Mouse (Mus musculus) heart, embryonic 15.5 days (tissue): ENCODE data around the gene Mup6. TPM values are rescaled to one million over a fixed set of nuclear protein-coding genes. Genes with fewer than 3 reads are reported as not detected.
"Not testable (repeated sequence)": the region's sequence is repeated elsewhere in the genome, so short reads cannot be mapped to it uniquely, and the experiment has no call there.

Experiments used
- ATAC-seq: fragments of 200-750 bp; cut with Nextera tagmentation; replicated peaks from 2 replicates; pipeline ENCODE4 v1.8.0; 2017; ENCODE audit warnings: low read depth, moderate TSS enrichment; ENCODE audit not compliant: insufficient number of reproducible peaks, insufficient read depth, low FRiP score
- H3K27ac ChIP-seq: fragments of 300-500 bp; sonication (generic); 2 replicates; pipeline ENCODE4 v1.5.1; 2015; ENCODE audit warnings: mild to moderate bottlenecking, inconsistent platforms
- H3K27me3 ChIP-seq: fragments of 300-500 bp; sonication (generic); 2 replicates; pipeline ENCODE4 v1.6.1; 2015; ENCODE audit warnings: inconsistent platforms
- H3K36me3 ChIP-seq: fragments of 300-500 bp; sonication (generic); 2 replicates; pipeline ENCODE4 v1.6.1; 2015; ENCODE audit warnings: mild to moderate bottlenecking, inconsistent platforms
- H3K4me1 ChIP-seq: fragments of 300-500 bp; sonication (generic); replicated peaks from 2 replicates; pipeline ENCODE4 v1.6.1; 2015; ENCODE audit warnings: inconsistent platforms
- H3K4me2 ChIP-seq: fragments of 300-500 bp; sonication (generic); 2 replicates; pipeline ENCODE4 v1.6.1; 2015; ENCODE audit warnings: inconsistent platforms, mild to moderate bottlenecking, moderate library complexity
- H3K4me3 ChIP-seq: fragments of 300-500 bp; sonication (generic); 2 replicates; pipeline ENCODE4 v1.5.1; 2015; ENCODE audit warnings: mild to moderate bottlenecking, inconsistent platforms
- H3K9ac ChIP-seq: fragments of 300-500 bp; sonication (generic); 2 replicates; pipeline ENCODE4 v1.6.1; 2015; ENCODE audit warnings: mild to moderate bottlenecking, inconsistent platforms
- H3K9me3 ChIP-seq: fragments of 300-500 bp; sonication (generic); replicated peaks from 2 replicates; pipeline ENCODE4 v1.6.1; 2016; ENCODE audit warnings: inconsistent platforms
- WGBS: fragments of 180-500 bp; shearing (Covaris S2); methylation state at CpG from one replicate; pipeline ENCODE4 v1.1.7; 2015; ENCODE audit warnings: mixed read lengths; 5-methylcytosine and 5-hydroxymethylcytosine counted together
- polyA plus RNA-seq: library from polyadenylated mRNA; unstranded; fragments of >200 nt; fragmentation: Nextera tagmentation; extraction: Ambion mirVana; gene quantifications from 2 replicates; pipeline ENCODE4 v1.2.1, GENCODE M21; 2015

Mup6 gene
- not detected in 2 replicates for polyA plus RNA-seq

- Histone ChIP-seq H3K27ac (no peak within 1 kb of the TSS), H3K9me3 (no peaks in the 10 kb centered on the region), H3K4me2 (no peak within 1 kb of the TSS), H3K4me1 (no peaks in the 10 kb centered on the region), H3K27me3 (no peaks in the 10 kb centered on the region), H3K4me3 (no peak within 1 kb of the TSS), H3K9ac (no peak within 1 kb of the TSS), H3K36me3 (no peaks in the 10 kb centered on the region)
- WGBS, result 46% methylated on average over 3 of the region's 3 CpGs
- no peak for ATAC-seq
These were observed at the start of gene Mup6 for GRCm38 (mm10) chr4:59963405-59964344. Gene Mup6, plus strand, starts transcription at chr4:59964294.

- Histone ChIP-seq H3K9ac (no peak within 1 kb of the TSS), H3K27ac (no peak within 1 kb of the TSS), H3K4me3 (peak within 1 kb of the TSS; percentile 20; the same call in 1 of the 2 replicates), H3K36me3 (no peaks in the 10 kb centered on the region), H3K4me2 (no peak within 1 kb of the TSS), H3K9me3 (no peaks in the 10 kb centered on the region), H3K4me1 (peaks cover 7% of the 10 kb centered on the region; the same call in 1 of the 2 replicates), H3K27me3 (peaks cover 9% of the 10 kb centered on the region; the same call in 1 of the 2 replicates)
- WGBS, result 25% methylated on average over 22 of the region's 22 CpGs
- peak; percentile 53; the same call in 1 of the 2 replicates for ATAC-seq
These were observed 49.3 kb upstream of the Mup6 start, which contains the start of gene Slc46a2 for GRCm38 (mm10) chr4:59914608-59915403. Gene Slc46a2, minus strand, starts transcription at chr4:59915056.

- Histone ChIP-seq H3K27me3 (peaks cover 9% of the 10 kb centered on the region; the same call in 1 of the 2 replicates), H3K27ac (no peak overlapping the region), H3K4me2 (no peak overlapping the region), H3K36me3 (no peaks in the 10 kb centered on the region), H3K4me3 (no peak overlapping the region), H3K9ac (no peak overlapping the region), H3K4me1 (peaks cover 10% of the 10 kb centered on the region; the same call in 1 of the 2 replicates), H3K9me3 (no peaks in the 10 kb centered on the region)
- WGBS, result 91% methylated on average over 3 of the region's 3 CpGs
- ATAC-seq, result no peak
These were observed 46.1 kb upstream of the Mup6 start for GRCm38 (mm10) chr4:59917966-59918365.

- ATAC-seq, result no peak
- 85% methylated on average over 9 of the region's 9 CpGs for WGBS
- Histone ChIP-seq H3K4me2 (no peak overlapping the region), H3K27me3 (no peaks in the 10 kb centered on the region), H3K4me1 (peaks cover 11% of the 10 kb centered on the region; the same call in 1 of the 2 replicates), H3K4me3 (no peak overlapping the region), H3K27ac (no peak overlapping the region), H3K36me3 (no peaks in the 10 kb centered on the region), H3K9ac (no peak overlapping the region), H3K9me3 (no peaks in the 10 kb centered on the region)
These were observed 39.0 kb upstream of the Mup6 start for GRCm38 (mm10) chr4:59925082-59925481.

- Histone ChIP-seq H3K9ac (no peak overlapping the region), H3K4me2 (no peak overlapping the region), H3K9me3 (no peaks in the 10 kb centered on the region), H3K4me3 (no peak overlapping the region), H3K27me3 (no peaks in the 10 kb centered on the region), H3K4me1 (peaks cover 8% of the 10 kb centered on the region; the same call in 1 of the 2 replicates), H3K27ac (no peak overlapping the region), H3K36me3 (no peaks in the 10 kb centered on the region)
- ATAC-seq, result no peak
- WGBS, result 80% methylated on average over 3 of the region's 3 CpGs
These were observed 36.4 kb upstream of the Mup6 start for GRCm38 (mm10) chr4:59927666-59928065.

- Histone ChIP-seq H3K27me3 (no peaks in the 10 kb centered on the region), H3K4me2 (no peak overlapping the region), H3K27ac (no peak overlapping the region), H3K4me1 (peaks cover 8% of the 10 kb centered on the region; the same call in 1 of the 2 replicates), H3K9ac (no peak overlapping the region), H3K36me3 (no peaks in the 10 kb centered on the region), H3K4me3 (no peak overlapping the region), H3K9me3 (no peaks in the 10 kb centered on the region)
- peak; percentile 63 for ATAC-seq
- WGBS, result 13% methylated on average over 6 of the region's 6 CpGs
These were observed 35.7 kb upstream of the Mup6 start for GRCm38 (mm10) chr4:59928347-59928746.

- no peaks in the 10 kb centered on the region for H3K36me3 ChIP-seq
- H3K9ac ChIP-seq, result no peak overlapping the region
- H3K27ac ChIP-seq, result no peak overlapping the region
- H3K4me3 ChIP-seq, result no peak overlapping the region
- WGBS, result 46% methylated on average over 6 of the region's 6 CpGs
- H3K4me2 ChIP-seq, result no peak overlapping the region
- no peaks in the 10 kb centered on the region for H3K9me3 ChIP-seq
- no peak for ATAC-seq
- no peaks in the 10 kb centered on the region for H3K4me1 ChIP-seq
- no peaks in the 10 kb centered on the region for H3K27me3 ChIP-seq
These were observed 31.4 kb upstream of the Mup6 start for GRCm38 (mm10) chr4:59932505-59933281.

GRCm38 (mm10) chr4:59937543-59937942 lies 26.6 kb upstream of the Mup6 start:
- Histone ChIP-seq H3K27me3 (no peaks in the 10 kb centered on the region), H3K4me2 (no peak overlapping the region), H3K9me3 (no peaks in the 10 kb centered on the region), H3K27ac (no peak overlapping the region), H3K4me3 (no peak overlapping the region), H3K4me1 (no peaks in the 10 kb centered on the region), H3K9ac (no peak overlapping the region), H3K36me3 (no peaks in the 10 kb centered on the region)
- no peak for ATAC-seq
- 68% methylated on average over 2 of the region's 2 CpGs for WGBS

- 60% methylated on average over 3 of the region's 3 CpGs for WGBS
These were observed 3.5 kb upstream of the Mup6 start, which contains the start of gene Mup4 for GRCm38 (mm10) chr4:59960610-59961009. Gene Mup4, minus strand, starts transcription at chr4:59960710.

GRCm38 (mm10) chr4:59997894-59998293 lies 33.8 kb downstream of the Mup6 start:
- ATAC-seq, H3K9me3 ChIP-seq, H3K27me3 ChIP-seq: not testable (repeated sequence)

More at GRCm38 (mm10) chr4:59960610-59961009, 3.5 kb upstream of the Mup6 start, which contains the start of gene Mup4:
- no peak within 1 kb of the TSS for H3K27ac ChIP-seq
- ATAC-seq, result no peak
- no peaks in the 10 kb centered on the region for H3K36me3 ChIP-seq
- H3K4me3 ChIP-seq, result no peak within 1 kb of the TSS
- H3K9ac ChIP-seq, result no peak within 1 kb of the TSS
- no peaks in the 10 kb centered on the region for H3K27me3 ChIP-seq
- H3K4me2 ChIP-seq, result no peak within 1 kb of the TSS
- H3K9me3 ChIP-seq, result no peaks in the 10 kb centered on the region
- no peaks in the 10 kb centered on the region for H3K4me1 ChIP-seq

More at GRCm38 (mm10) chr4:59997894-59998293, 33.8 kb downstream of the Mup6 start:
- H3K4me1 ChIP-seq, H3K36me3 ChIP-seq, H3K9ac ChIP-seq, H3K4me3 ChIP-seq, H3K4me2 ChIP-seq, H3K27ac ChIP-seq: not testable (repeated sequence)
